Mouse (Mus musculus) lung, adult 2 months (tissue): ENCODE results near the gene Ahnak2.

ENCODE experiments used
- CTCF ChIP-seq: fragments of 200-500 bp; IDR thresholded peaks from 2 replicates; pipeline ENCODE4 v1.5.1; 2011; ENCODE audit warnings: mild to moderate bottlenecking, low read length, control low read depth; ENCODE audit not compliant: insufficient read depth
- POLR2A ChIP-seq: fragments of 200-500 bp; IDR thresholded peaks from 2 replicates; pipeline ENCODE4 v1.6.1; 2011; ENCODE audit warnings: low read depth, mild to moderate bottlenecking, control low read depth, low read length, borderline replicate concordance; ENCODE audit errors: extremely low read depth

DNA sequence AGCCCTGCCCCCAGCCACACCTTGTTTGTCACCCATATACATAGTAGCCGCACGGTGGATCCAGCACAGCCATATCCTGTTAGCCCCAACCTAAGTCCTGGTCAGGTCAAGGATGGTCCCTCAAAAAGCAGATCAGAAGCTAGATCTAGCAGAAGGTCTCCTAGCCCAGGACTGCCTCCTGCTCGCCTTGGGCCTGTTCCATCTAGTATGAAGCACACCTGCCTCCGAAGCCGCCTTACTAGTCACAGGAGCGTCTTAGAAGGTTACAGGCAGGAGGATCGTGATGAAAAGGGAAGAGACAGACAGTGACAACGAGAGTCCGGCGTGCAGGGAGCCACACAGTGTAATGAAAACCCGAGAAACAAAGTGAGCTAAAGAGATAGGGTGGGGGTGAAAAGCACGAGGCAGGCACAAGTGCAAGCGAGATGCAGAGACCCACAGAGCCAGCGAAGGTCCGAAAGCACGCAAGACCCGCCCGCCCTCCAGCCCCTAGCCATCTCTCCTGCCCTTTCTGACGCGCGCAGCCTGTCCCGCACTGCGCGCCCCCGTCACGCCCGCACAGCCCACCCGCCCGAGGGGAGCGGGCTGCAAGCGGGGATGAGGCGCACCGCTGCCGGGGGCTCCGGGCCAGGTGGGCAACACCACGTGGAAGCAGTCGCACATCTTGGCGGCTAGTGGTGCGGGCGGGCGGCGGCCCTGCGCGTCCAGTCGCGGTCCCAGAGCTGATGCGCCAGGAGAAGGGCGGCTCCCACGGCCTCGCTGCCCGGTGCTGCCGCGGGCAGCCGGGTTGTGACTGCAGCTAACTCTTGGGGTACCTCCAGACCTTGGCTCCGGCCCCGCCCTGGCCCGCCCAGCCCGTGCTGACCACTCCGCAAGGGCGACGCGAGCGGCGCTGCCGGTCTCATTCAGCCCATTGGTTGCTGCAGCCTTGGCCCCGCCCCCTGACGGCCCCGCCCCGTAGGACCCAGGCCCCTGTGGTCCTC lies at the start of gene Ahnak2:
- no peak for TF ChIP-seq CTCF
- TF ChIP-seq POLR2A, result no peak
